Mouse (Mus musculus) ES-E14 (cell line): ENCODE data around the gene Card9. TPM values are rescaled to one million over a fixed set of nuclear protein-coding genes. Genes with fewer than 3 reads are reported as not detected.

Experiments used
- DNase-seq: peaks from one replicate; pipeline ENCODE4 v3.0.0-alpha.2; 2013; ENCODE audit warnings: low read depth, low spot score
- H3K27ac ChIP-seq: 2 replicates; pipeline ENCODE4 v1.5.1; 2012; ENCODE audit warnings: low read depth, mild to moderate bottlenecking, low read length, moderate library complexity, mixed read lengths; ENCODE audit not compliant: poor library complexity, insufficient read depth, severe bottlenecking
- H3K36me3 ChIP-seq: 2 replicates; pipeline ENCODE4 v1.6.1; 2012; ENCODE audit warnings: mild to moderate bottlenecking, low read length, moderate library complexity, mixed read lengths; ENCODE audit not compliant: control insufficient read depth, poor library complexity, insufficient read depth, severe bottlenecking
- H3K4me1 ChIP-seq, 2 experiments: fragments of 150-350 bp in 1 of 2; sonication (generic) in 1 of 2; 2 replicates each; pipeline ENCODE4 v1.6.1; 2012; ENCODE audit warnings: low read length in 2 of 2, mild to moderate bottlenecking in 1 of 2, mixed read lengths in 1 of 2; ENCODE audit not compliant: control insufficient read depth in 2 of 2, insufficient read depth in 2 of 2, poor library complexity in 1 of 2
- H3K4me3 ChIP-seq, 2 experiments: fragments of 150-350 bp in 1 of 2; sonication (generic) in 1 of 2; 2 replicates each; pipeline ENCODE4 v1.5.1; 2012; ENCODE audit warnings: low read length in 2 of 2, low read depth in 1 of 2, mild to moderate bottlenecking in 1 of 2, mixed read lengths in 1 of 2; ENCODE audit not compliant: insufficient read depth in 1 of 2, poor library complexity in 1 of 2, severe bottlenecking in 1 of 2
- H3K9ac ChIP-seq: 2 replicates; pipeline ENCODE4 v1.6.1; 2012; ENCODE audit warnings: low read depth, mild to moderate bottlenecking, low read length, mixed read lengths; ENCODE audit not compliant: poor library complexity, insufficient read depth, severe bottlenecking
- H3K9me3 ChIP-seq: fragments of 150-350 bp; sonication (generic); 2 replicates; pipeline ENCODE4 v1.6.1; 2012; ENCODE audit warnings: low read depth, mild to moderate bottlenecking, low read length; ENCODE audit not compliant: control insufficient read depth, insufficient read depth
- CHD2 ChIP-seq: IDR thresholded peaks from 2 replicates; pipeline ENCODE4 v1.6.1; 2014; ENCODE audit warnings: mild to moderate bottlenecking, low read depth, low read length, inconsistent platforms
- HCFC1 ChIP-seq: IDR thresholded peaks from 2 replicates; pipeline ENCODE4 v1.6.1; 2012; ENCODE audit warnings: low read length, inconsistent platforms, borderline replicate concordance; ENCODE audit not compliant: insufficient read depth
- MAFK ChIP-seq: IDR thresholded peaks from 2 replicates; pipeline ENCODE4 v1.6.1; 2014; ENCODE audit warnings: mild to moderate bottlenecking, low read depth, low read length, inconsistent platforms; ENCODE audit not compliant: insufficient read depth
- ZC3H11A ChIP-seq: IDR thresholded peaks from 2 replicates; pipeline ENCODE4 v1.6.1; 2012; ENCODE audit warnings: low read depth, mild to moderate bottlenecking, inconsistent platforms, low read length, borderline replicate concordance
- ZNF384 ChIP-seq: IDR thresholded peaks from 2 replicates; pipeline ENCODE4 v1.6.1; 2012; ENCODE audit warnings: low read depth, low read length, inconsistent platforms
- in situ Hi-C, 2 experiments: fragments of 600-800 bp; cut with MboI; formaldehyde crosslinking; loops; one replicate each; pipeline ENCODE4 v1.15.1; 2025; ENCODE audit warnings: low sequenced_read_pairs in 2 of 2, inconsistent platforms in 1 of 2; ENCODE audit not compliant: unreplicated experiment in 2 of 2
- total RNA-seq: library from RNA; depleted of rRNA; stranded (reverse); fragments of 300-350 nt; gene quantifications from 2 replicates; pipeline ENCODE4 v1.2.3, GENCODE M21; 2012

Card9 gene
- total RNA-seq, 1 experiment = 0.76 TPM

GRCm38 (mm10) chr2:26359983-26360382, 735 bp downstream of the Card9 start:
- no peak overlapping the region for H3K27ac ChIP-seq
- TF ChIP-seq ZNF384 (no peak), HCFC1 (no peak), ZC3H11A (no peak), CHD2 (no peak), MAFK (no peak)
- peaks cover 15% of the 10 kb centered on the region for H3K36me3 ChIP-seq
- peaks cover 0 to 13% of the 10 kb centered on the region in 2 experiments; a peak in 2 of 4 replicates for H3K4me1 ChIP-seq
- H3K9ac ChIP-seq = no peak overlapping the region
- DNase-seq = no peak
- H3K4me3 ChIP-seq = no peak overlapping the region
- in situ Hi-C loops = no loop called here
- no peaks in the 10 kb centered on the region for H3K9me3 ChIP-seq

- Histone ChIP-seq H3K4me3 (no peak overlapping the region), H3K36me3 (peaks cover 3% of the 10 kb centered on the region), H3K9me3 (no peaks in the 10 kb centered on the region), H3K4me1 (peaks cover 0 to 13% of the 10 kb centered on the region in 2 experiments; a peak in 2 of 4 replicates), H3K9ac (no peak overlapping the region), H3K27ac (no peak overlapping the region)
- TF ChIP-seq ZNF384 (no peak), ZC3H11A (no peak), CHD2 (no peak), HCFC1 (no peak), MAFK (no peak)
- no peak for DNase-seq
- in situ Hi-C loops = no loop called here
Observed at GRCm38 (mm10) chr2:26358667-26359320, 1.9 kb downstream of the Card9 start.

- in situ Hi-C loops = no loop called here
- Histone ChIP-seq H3K9ac (no peak overlapping the region), H3K9me3 (no peaks in the 10 kb centered on the region), H3K4me1 (peaks cover 0 to 16% of the 10 kb centered on the region in 2 experiments; a peak in 2 of 4 replicates), H3K4me3 (no peak overlapping the region), H3K36me3 (no peaks in the 10 kb centered on the region; the same call in 1 of the 2 replicates), H3K27ac (no peak overlapping the region)
- TF ChIP-seq ZC3H11A = no peak
- no peak for TF ChIP-seq CHD2
- TF ChIP-seq MAFK = no peak
- TF ChIP-seq ZNF384 = no peak
- TF ChIP-seq HCFC1 = no peak
- no peak for DNase-seq
Observed at GRCm38 (mm10) chr2:26357484-26357883, 3.2 kb downstream of the Card9 start.

GRCm38 (mm10) chr2:26356678-26357077, 4.0 kb downstream of the Card9 start:
- DNase-seq = no peak
- no peak overlapping the region for H3K9ac ChIP-seq
- no peak overlapping the region for H3K4me3 ChIP-seq
- in situ Hi-C loops = no loop called here
- peaks cover 0 to 16% of the 10 kb centered on the region in 2 experiments; a peak in 2 of 4 replicates for H3K4me1 ChIP-seq
- H3K36me3 ChIP-seq = no peaks in the 10 kb centered on the region
- no peak overlapping the region for H3K27ac ChIP-seq
- TF ChIP-seq CHD2 = no peak
- no peak for TF ChIP-seq ZC3H11A
- TF ChIP-seq MAFK = no peak
- no peak for TF ChIP-seq HCFC1
- TF ChIP-seq ZNF384 = no peak
- H3K9me3 ChIP-seq = no peaks in the 10 kb centered on the region
